Mouse (Mus musculus): ENCODE data around the gene Rras2. TPM values are rescaled to one million over a fixed set of nuclear protein-coding genes. Genes with fewer than 3 reads are reported as not detected.
A peak's percentile ranks its signal among the peaks of the same experiment; 100 is the strongest.

Rras2 gene
- total RNA-seq (2021) = 10 to 100 TPM; 23.4 to 23.7 TPM
- long read RNA-seq, transcript Rras2-201 (6 exons, 2,275 nt) = major isoform, 11 of 15 reads
- long read RNA-seq, partial matches to known transcripts = 0 of 15 reads
- long read RNA-seq, other reads (novel, unspliced or antisense) = 4 of 15 reads

GRCm38 (mm10) chr7:114117444-114117905 lies at the start of gene Rras2:
TSS of gene Rras2 (minus strand) at chr7:114117781.
- peak; percentile 78 to 90 for DNase-seq (ENCODE audit: low spot score in 2 of 2)

GRCm38 (mm10) chr7:114162975-114163374 lies 45.4 kb upstream of the Rras2 start:
- DNase-seq (ENCODE audit: low spot score in 2 of 2) = no peak

GRCm38 (mm10) chr7:114161101-114161500 lies 43.5 kb upstream of the Rras2 start:
- no peak for DNase-seq (ENCODE audit: low spot score in 2 of 2)

GRCm38 (mm10) chr7:114157716-114158278 lies 40.2 kb upstream of the Rras2 start:
- DNase-seq (ENCODE audit: low spot score in 2 of 2) = peak; percentile 52 to 61

GRCm38 (mm10) chr7:114156364-114156763 lies 38.8 kb upstream of the Rras2 start:
- DNase-seq (ENCODE audit: low spot score in 2 of 2) = no peak

GRCm38 (mm10) chr7:114155053-114155865 lies 37.7 kb upstream of the Rras2 start:
- DNase-seq (ENCODE audit: low spot score in 2 of 2) = no peak

GRCm38 (mm10) chr7:114151036-114151780 lies 33.6 kb upstream of the Rras2 start:
- DNase-seq (ENCODE audit: low spot score in 2 of 2) = peak; percentile 83 to 93

- DNase-seq (ENCODE audit: low spot score in 2 of 2) = no peak
Observed at GRCm38 (mm10) chr7:114149564-114149963, 32.0 kb upstream of the Rras2 start.

- DNase-seq (ENCODE audit: low spot score in 2 of 2) = no peak
Observed at GRCm38 (mm10) chr7:114149135-114149534, 31.6 kb upstream of the Rras2 start.

- DNase-seq (ENCODE audit: low spot score in 2 of 2) = no peak
Observed at GRCm38 (mm10) chr7:114145841-114146240, 28.3 kb upstream of the Rras2 start.

GRCm38 (mm10) chr7:114142151-114142798 lies 24.7 kb upstream of the Rras2 start:
- no peak for DNase-seq (ENCODE audit: low spot score in 2 of 2)

- DNase-seq (ENCODE audit: low spot score in 2 of 2) = no peak
Observed at GRCm38 (mm10) chr7:114140026-114140425, 22.4 kb upstream of the Rras2 start.

GRCm38 (mm10) chr7:114139400-114139799 lies 21.8 kb upstream of the Rras2 start:
- no peak for DNase-seq (ENCODE audit: low spot score in 2 of 2)

GRCm38 (mm10) chr7:114138261-114138660 lies 20.7 kb upstream of the Rras2 start:
- DNase-seq (ENCODE audit: low spot score in 2 of 2) = no peak

- DNase-seq (ENCODE audit: low spot score in 2 of 2) = no peak
Observed at GRCm38 (mm10) chr7:114135166-114135565, 17.6 kb upstream of the Rras2 start.

- no peak for DNase-seq (ENCODE audit: low spot score in 2 of 2)
Observed at GRCm38 (mm10) chr7:114133957-114134356, 16.4 kb upstream of the Rras2 start.

GRCm38 (mm10) chr7:114132316-114132715 lies 14.7 kb upstream of the Rras2 start:
- no peak for DNase-seq (ENCODE audit: low spot score in 2 of 2)

GRCm38 (mm10) chr7:114129281-114129680 lies 11.7 kb upstream of the Rras2 start:
- DNase-seq (ENCODE audit: low spot score in 2 of 2) = no peak

GRCm38 (mm10) chr7:114118180-114118579 lies 599 bp upstream of the Rras2 start:
- DNase-seq (ENCODE audit: low spot score in 2 of 2) = no peak

GRCm38 (mm10) chr7:114116711-114117351 lies 750 bp downstream of the Rras2 start:
- DNase-seq (ENCODE audit: low spot score in 2 of 2) = no peak

GRCm38 (mm10) chr7:114115961-114116360 lies 1.6 kb downstream of the Rras2 start:
- DNase-seq (ENCODE audit: low spot score in 2 of 2) = no peak
